Mouse (Mus musculus) urinary bladder, adult 18-20 months (tissue): Measurements from ENCODE around the gene Olfr297.

Source experiments
- DNase-seq, 2 experiments: peaks; one replicate each; pipeline ENCODE4 v3.0.0; 2022; ENCODE audit warnings: low spot score in 2 of 2, mixed read lengths in 2 of 2

The Olfr297 gene

DNA sequence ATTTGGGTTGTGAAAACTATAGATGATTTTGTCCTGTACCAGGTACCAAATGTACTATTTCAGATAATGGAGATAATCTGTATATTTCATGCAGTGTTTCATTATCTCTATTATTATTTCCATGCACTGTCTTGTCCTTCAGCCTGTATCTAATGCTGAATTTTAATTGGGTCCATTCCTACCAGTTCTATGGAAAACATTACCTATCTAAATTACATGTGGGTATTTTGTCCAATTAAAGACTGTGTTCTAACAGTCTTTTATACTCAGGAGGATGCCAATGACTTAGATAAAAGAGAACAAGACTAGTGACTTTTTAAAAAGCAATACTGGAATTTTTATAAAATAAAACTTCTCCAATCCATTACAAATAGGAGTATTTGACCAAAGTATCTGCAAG, at the start of gene Olfr297:
TSS of gene Olfr297 (plus strand) at position 301 of the 400 bp plus-strand sequence.
- no peak for DNase-seq

DNA sequence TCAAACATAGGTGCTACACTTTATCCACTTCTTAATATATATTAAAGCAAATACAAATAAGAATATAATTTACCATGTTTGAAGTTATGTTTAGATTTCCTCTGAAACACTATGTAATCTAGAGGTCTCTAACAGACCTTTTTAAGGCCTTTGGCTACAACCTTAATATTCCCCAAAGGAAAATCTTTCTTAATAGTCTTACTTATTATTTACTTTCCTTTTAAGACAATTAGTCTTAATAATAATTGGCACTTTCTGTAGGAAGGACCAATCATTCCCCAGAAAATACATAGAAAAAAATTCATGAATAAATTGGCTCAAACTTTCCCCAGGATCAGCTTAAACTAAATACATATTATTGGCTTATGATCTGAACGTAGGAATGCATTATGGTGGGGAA, 27.4 kb upstream of the Olfr297 start, which contains the start of gene Olfr298:
TSS of gene Olfr298 (minus strand) at position 101 of the 400 bp plus-strand sequence.
- no peak for DNase-seq
